Mouse (Mus musculus) liver, postnatal 0 days (tissue): ENCODE measurements around the gene Il10ra.

Experiments used
- CTCF ChIP-seq: sonication (generic); IDR thresholded peaks from 2 replicates; pipeline ENCODE4 v1.5.1; 2016; ENCODE audit warnings: antibody characterized with exemption, low read depth
- EP300 ChIP-seq: IDR thresholded peaks from 2 replicates; pipeline ENCODE4 v1.6.1; 2016; ENCODE audit warnings: antibody characterized with exemption, low read depth, mild to moderate bottlenecking

DNA sequence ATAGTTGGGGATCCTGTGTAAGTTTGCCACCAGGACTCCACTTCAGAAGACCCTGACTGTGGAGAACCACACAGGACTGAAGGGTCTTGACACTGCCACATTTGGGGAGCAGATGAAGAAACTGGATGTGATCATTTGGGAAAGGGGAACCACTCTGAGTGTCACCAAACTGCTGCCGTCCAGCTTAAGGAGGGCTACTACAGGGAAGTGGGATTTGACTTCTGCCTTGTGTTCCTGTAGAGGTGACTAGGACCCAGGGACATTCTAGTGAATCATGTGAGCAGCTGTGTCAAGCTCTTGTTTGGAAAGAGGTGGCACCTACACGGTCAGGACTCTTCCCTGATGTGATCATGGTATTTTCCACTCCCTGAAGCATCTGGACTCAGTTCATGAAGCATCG, 45.0 kb upstream of the Il10ra start:
- TF ChIP-seq CTCF = no peak
- no peak for TF ChIP-seq EP300
